Mouse (Mus musculus): ENCODE measurements around the gene Dcaf1.

Dcaf1 gene

GRCm38 (mm10) chr9:106856664-106857063 lies 35.0 kb downstream of the Dcaf1 start:
- in situ Hi-C loops (cut with MboI; ENCODE audit: low pct_unique_long_range_greater_than_20kb in 1 of 2, low sequenced_read_pairs in 2 of 2, unreplicated experiment in 1 of 2), result loop anchor here (25.0 kb wide), 2 partner anchors 881 to 931 kb away; no protein-coding TSS in a partner anchor

- in situ Hi-C loops (cut with MboI; ENCODE audit: low pct_unique_long_range_greater_than_20kb in 1 of 2, low sequenced_read_pairs in 2 of 2, unreplicated experiment in 1 of 2), result loop anchor here (25.0 kb wide), 2 partner anchors 879 to 929 kb away; no protein-coding TSS in a partner anchor
Measured at GRCm38 (mm10) chr9:106858036-106858435, 36.4 kb downstream of the Dcaf1 start.

- in situ Hi-C loops (cut with MboI; ENCODE audit: low pct_unique_long_range_greater_than_20kb in 1 of 2, low sequenced_read_pairs in 2 of 2, unreplicated experiment in 1 of 2), result loop anchor here (25.0 kb wide), 2 partner anchors 863 to 913 kb away; no protein-coding TSS in a partner anchor
Measured at GRCm38 (mm10) chr9:106874216-106874615, 52.5 kb downstream of the Dcaf1 start.

- in situ Hi-C loops (cut with MboI; ENCODE audit: low pct_unique_long_range_greater_than_20kb in 1 of 2, low sequenced_read_pairs in 2 of 2, unreplicated experiment in 1 of 2), result loop anchor here in 1 of 2 experiments (5.0 kb wide), 1 partner anchor 39 kb away; no protein-coding TSS in a partner anchor
Measured at GRCm38 (mm10) chr9:106876666-106877065, 55.0 kb downstream of the Dcaf1 start.

- in situ Hi-C loops (cut with MboI; ENCODE audit: low pct_unique_long_range_greater_than_20kb in 1 of 2, low sequenced_read_pairs in 2 of 2, unreplicated experiment in 1 of 2), result loop anchor here in 1 of 2 experiments (5.0 kb wide), 1 partner anchor 42 kb away; no protein-coding TSS in a partner anchor
Measured at GRCm38 (mm10) chr9:106879471-106879870, 57.8 kb downstream of the Dcaf1 start.

GRCm38 (mm10) chr9:106881071-106881755 lies 59.5 kb downstream of the Dcaf1 start:
- in situ Hi-C loops (cut with MboI; ENCODE audit: low pct_unique_long_range_greater_than_20kb in 1 of 2, low sequenced_read_pairs in 2 of 2, unreplicated experiment in 1 of 2), result no loop called here

- in situ Hi-C loops (cut with MboI; ENCODE audit: low pct_unique_long_range_greater_than_20kb in 1 of 2, low sequenced_read_pairs in 2 of 2, unreplicated experiment in 1 of 2), result no loop called here
Measured at GRCm38 (mm10) chr9:106882176-106882575, 60.5 kb downstream of the Dcaf1 start.

- in situ Hi-C loops (cut with MboI; ENCODE audit: low pct_unique_long_range_greater_than_20kb in 1 of 2, low sequenced_read_pairs in 2 of 2, unreplicated experiment in 1 of 2), result no loop called here
Measured at GRCm38 (mm10) chr9:106883085-106883484, 61.4 kb downstream of the Dcaf1 start.

GRCm38 (mm10) chr9:106884306-106884705 lies 62.6 kb downstream of the Dcaf1 start:
- in situ Hi-C loops (cut with MboI; ENCODE audit: low pct_unique_long_range_greater_than_20kb in 1 of 2, low sequenced_read_pairs in 2 of 2, unreplicated experiment in 1 of 2), result no loop called here

- in situ Hi-C loops (cut with MboI; ENCODE audit: low pct_unique_long_range_greater_than_20kb in 1 of 2, low sequenced_read_pairs in 2 of 2, unreplicated experiment in 1 of 2), result no loop called here
Measured at GRCm38 (mm10) chr9:106884996-106885900, 63.6 kb downstream of the Dcaf1 start.

- in situ Hi-C loops (cut with MboI; ENCODE audit: low pct_unique_long_range_greater_than_20kb in 1 of 2, low sequenced_read_pairs in 2 of 2, unreplicated experiment in 1 of 2), result no loop called here
Measured at GRCm38 (mm10) chr9:106885901-106886731, 64.4 kb downstream of the Dcaf1 start.

- in situ Hi-C loops (cut with MboI; ENCODE audit: low pct_unique_long_range_greater_than_20kb in 1 of 2, low sequenced_read_pairs in 2 of 2, unreplicated experiment in 1 of 2), result no loop called here
Measured at GRCm38 (mm10) chr9:106886828-106887702, 65.4 kb downstream of the Dcaf1 start, which contains the start of gene Rbm15b. Gene Rbm15b (minus strand): TSS chr9:106887428.

- in situ Hi-C loops (cut with MboI; ENCODE audit: low pct_unique_long_range_greater_than_20kb in 1 of 2, low sequenced_read_pairs in 2 of 2, unreplicated experiment in 1 of 2), result no loop called here
Measured at GRCm38 (mm10) chr9:106888346-106888745, 66.7 kb downstream of the Dcaf1 start.

- in situ Hi-C loops (cut with MboI; ENCODE audit: low pct_unique_long_range_greater_than_20kb in 1 of 2, low sequenced_read_pairs in 2 of 2, unreplicated experiment in 1 of 2), result no loop called here
Measured at GRCm38 (mm10) chr9:106889321-106889720, 67.6 kb downstream of the Dcaf1 start.

GRCm38 (mm10) chr9:106890496-106891240 lies 69.0 kb downstream of the Dcaf1 start:
- in situ Hi-C loops (cut with MboI; ENCODE audit: low pct_unique_long_range_greater_than_20kb in 1 of 2, low sequenced_read_pairs in 2 of 2, unreplicated experiment in 1 of 2), result no loop called here

- in situ Hi-C loops (cut with MboI; ENCODE audit: low pct_unique_long_range_greater_than_20kb in 1 of 2, low sequenced_read_pairs in 2 of 2, unreplicated experiment in 1 of 2), result no loop called here
Measured at GRCm38 (mm10) chr9:106891341-106891741, 69.7 kb downstream of the Dcaf1 start.

Measured in mouse embryonic stem cell (cell line).